Mouse (Mus musculus) layer of hippocampus, adult 2 months (tissue): ENCODE measurements at regions not wholly inside any gene's neighbourhood (a gene's known extent, or its start where the extent isn't known, plus 50 kb on each side); places are given as distances from the start of the nearest gene placed in this dataset.
A peak's percentile ranks its signal among the peaks of the same experiment; 100 is the strongest.

ENCODE experiments used
- DNase-seq, 2 experiments: peaks; one replicate each; pipeline ENCODE4 v3.0.0; 2022; ENCODE audit warnings: low spot score in 2 of 2
- H3K27ac ChIP-seq: fragments of 200-600 bp; 2 replicates; pipeline ENCODE4 v1.8.1; 2022
- H3K4me3 ChIP-seq: fragments of 200-600 bp; 2 replicates; pipeline ENCODE4 v1.8.1; 2022; ENCODE audit warnings: mild to moderate bottlenecking
- CTCF ChIP-seq: fragments of 200-600 bp; conservative IDR thresholded peaks from 2 replicates; pipeline ENCODE4 v1.8.1; 2022; ENCODE audit warnings: antibody characterized with exemption, mild to moderate bottlenecking, moderate library complexity

DNA sequence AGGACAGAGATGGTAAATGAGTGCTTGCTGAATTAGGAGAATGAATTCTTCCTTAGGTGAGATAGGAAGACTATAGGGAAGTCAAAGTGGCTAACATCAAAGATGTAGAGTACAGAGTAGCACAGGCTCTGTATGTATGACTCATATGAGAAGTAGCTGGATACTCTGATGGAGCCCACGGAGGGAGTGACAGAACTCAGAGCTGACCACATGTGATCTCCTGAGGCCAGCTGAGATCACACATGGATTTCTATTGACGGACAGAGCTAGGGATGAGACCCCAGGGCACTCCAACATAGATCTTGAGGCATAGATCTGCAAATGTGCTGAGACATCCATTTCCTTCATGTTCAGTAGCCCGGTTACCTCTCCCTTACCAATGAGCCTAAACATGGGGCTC, 66.0 kb downstream of the Cops8 start:
- Histone ChIP-seq H3K4me3 (no peak overlapping the region), H3K27ac (no peak overlapping the region)
- DNase-seq, result no peak
- TF ChIP-seq CTCF, result no peak

DNA sequence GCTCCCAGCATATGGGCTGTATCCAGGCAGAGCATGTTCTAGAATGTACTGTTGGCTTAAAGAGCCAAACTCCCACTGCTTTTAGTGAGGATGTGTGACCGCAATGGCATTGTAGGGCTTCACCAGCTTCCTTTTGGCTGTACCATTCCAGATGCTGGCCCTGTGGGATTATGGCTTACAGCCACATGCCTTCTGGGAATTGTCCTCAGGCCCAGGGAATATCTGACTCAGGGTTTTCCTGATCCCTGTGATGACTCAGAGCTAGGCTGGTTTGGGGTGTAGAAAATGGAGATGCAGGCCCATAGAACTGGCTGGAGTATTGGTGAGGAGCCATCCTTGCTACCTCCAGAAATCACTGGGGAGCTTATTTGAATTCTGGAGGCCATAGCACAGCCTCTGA, 66.5 kb downstream of the Cops8 start:
- no peak overlapping the region; the same call in 1 of the 2 replicates for H3K27ac ChIP-seq
- no peak for TF ChIP-seq CTCF

GRCm38 (mm10) chr1:90670346-90670745, 67.6 kb downstream of the Cops8 start:
- TF ChIP-seq CTCF, result no peak
- no peak overlapping the region for H3K27ac ChIP-seq
- no peak for DNase-seq
- H3K4me3 ChIP-seq, result no peak overlapping the region

More for the DNA sequence above, 66.5 kb downstream of the Cops8 start:
- DNase-seq, result no peak
- no peak overlapping the region for H3K4me3 ChIP-seq

DNA sequence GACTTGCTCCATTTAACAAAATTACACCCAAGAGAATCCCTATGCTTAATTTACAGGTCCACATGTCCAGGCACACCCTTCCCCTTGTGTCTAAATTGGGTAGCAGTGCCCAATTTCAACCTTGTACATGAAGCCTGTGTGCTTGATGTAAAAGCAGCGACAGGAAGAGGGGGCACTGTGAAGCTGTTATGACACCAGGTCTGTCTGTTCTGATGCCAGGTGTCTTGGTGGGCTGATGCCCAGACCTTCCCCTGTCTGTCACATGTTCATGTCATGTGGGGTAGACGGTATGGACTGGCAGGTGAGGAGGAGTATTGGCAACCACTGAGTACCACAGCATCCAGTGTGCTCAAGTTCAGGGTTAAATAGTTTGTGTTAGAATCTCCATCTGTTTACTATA, 71.0 kb downstream of the Cops8 start:
- no peak for TF ChIP-seq CTCF
- no peak for DNase-seq
- no peak overlapping the region for H3K27ac ChIP-seq
- no peak overlapping the region for H3K4me3 ChIP-seq

DNA sequence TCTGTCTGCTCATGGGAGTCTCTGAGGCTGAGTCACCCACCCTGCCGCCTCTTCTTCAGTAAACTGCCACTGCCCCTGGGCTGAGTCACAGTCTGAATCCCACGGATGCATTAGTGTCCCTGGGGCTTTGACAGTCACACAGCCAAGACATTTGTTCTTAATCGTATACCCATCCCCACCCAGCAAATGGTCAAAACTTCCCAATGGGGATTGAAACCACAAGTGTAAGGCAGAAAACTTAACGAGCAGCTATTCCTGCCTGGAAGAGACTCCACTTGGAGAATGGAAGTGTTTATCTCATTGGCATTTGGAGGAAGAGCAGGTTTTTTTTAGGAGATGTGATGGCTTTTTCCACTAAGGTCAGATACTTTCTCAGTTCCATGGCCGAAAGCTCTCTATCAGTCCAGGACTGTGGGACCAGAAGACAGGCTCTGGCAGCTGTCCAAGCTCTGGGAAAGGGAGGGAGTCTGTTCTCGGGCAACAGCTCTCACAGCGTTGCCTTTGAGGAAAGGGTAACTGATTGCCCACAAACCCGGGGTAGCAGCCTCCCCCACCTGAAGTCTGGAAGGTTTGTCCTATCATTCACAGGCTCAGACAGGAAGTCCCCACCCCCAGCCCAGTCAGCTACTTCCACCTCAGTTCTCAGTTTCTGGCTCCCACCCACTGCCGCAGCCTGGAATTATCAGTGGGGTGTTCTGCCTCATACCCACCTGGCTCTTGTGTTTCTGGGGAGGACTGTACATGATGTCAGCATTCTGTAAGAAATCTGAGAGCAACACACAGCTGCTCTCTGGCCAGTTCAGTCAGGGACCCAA, 73.6 kb downstream of the Cops8 start:
- peak in 1 of 2 experiments; percentile 9 for DNase-seq
- H3K27ac ChIP-seq, result no peak overlapping the region
- H3K4me3 ChIP-seq, result no peak overlapping the region
- TF ChIP-seq CTCF, result no peak

GRCm38 (mm10) chr1:90677188-90677587, 74.4 kb downstream of the Cops8 start:
- 0 out of 2 replicates have a peak, but pooled peaks have one; percentile 15 for TF ChIP-seq CTCF

GRCm38 (mm10) chr1:90677651-90678201, 74.9 kb downstream of the Cops8 start:
- no peak for TF ChIP-seq CTCF
- no peak overlapping the region for H3K27ac ChIP-seq
- no peak for DNase-seq
- H3K4me3 ChIP-seq, result no peak overlapping the region

More at GRCm38 (mm10) chr1:90677188-90677587, 74.4 kb downstream of the Cops8 start:
- Histone ChIP-seq H3K4me3 (no peak overlapping the region), H3K27ac (no peak overlapping the region)
- DNase-seq, result no peak

- H3K27ac ChIP-seq, result no peak overlapping the region
- TF ChIP-seq CTCF, result no peak
- no peak for DNase-seq
- H3K4me3 ChIP-seq, result no peak overlapping the region
These were observed 75.6 kb downstream of the Cops8 start for GRCm38 (mm10) chr1:90678416-90678815.

GRCm38 (mm10) chr1:90688086-90688485, 85.3 kb downstream of the Cops8 start:
- Histone ChIP-seq H3K27ac (no peak overlapping the region), H3K4me3 (no peak overlapping the region)
- no peak for DNase-seq
- no peak for TF ChIP-seq CTCF

- H3K27ac ChIP-seq, result peak overlapping the region; percentile 83
- no peak overlapping the region for H3K4me3 ChIP-seq
- peak; percentile 21 to 41 for DNase-seq
- no peak for TF ChIP-seq CTCF
These were observed 87.9 kb downstream of the Cops8 start for GRCm38 (mm10) chr1:90690591-90691116.

DNA sequence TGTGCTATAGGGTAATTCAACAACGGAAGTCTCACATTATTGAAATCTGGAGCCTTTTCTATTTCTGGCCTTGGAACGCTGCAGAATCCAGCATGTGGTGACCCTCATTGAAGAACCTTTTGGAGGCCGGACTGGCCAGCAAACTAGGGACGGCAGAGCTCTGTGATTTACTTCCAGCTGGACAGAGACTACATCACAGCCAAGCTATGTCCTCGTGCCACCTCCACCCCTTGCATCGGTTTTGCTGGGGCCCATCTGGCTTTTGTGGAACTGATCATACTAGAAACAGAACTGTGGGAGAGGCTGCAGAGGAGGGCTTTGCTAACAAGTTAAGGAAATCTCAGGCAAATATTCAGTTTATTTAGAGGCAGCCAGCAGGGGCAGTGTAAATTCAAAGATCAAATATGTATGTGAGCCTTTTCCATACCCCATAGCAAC, 88.4 kb downstream of the Cops8 start:
- Histone ChIP-seq H3K27ac (peak overlapping the region; percentile 83), H3K4me3 (no peak overlapping the region)
- DNase-seq, result peak; percentile 50 to 56
- TF ChIP-seq CTCF, result peak; percentile 62

DNA sequence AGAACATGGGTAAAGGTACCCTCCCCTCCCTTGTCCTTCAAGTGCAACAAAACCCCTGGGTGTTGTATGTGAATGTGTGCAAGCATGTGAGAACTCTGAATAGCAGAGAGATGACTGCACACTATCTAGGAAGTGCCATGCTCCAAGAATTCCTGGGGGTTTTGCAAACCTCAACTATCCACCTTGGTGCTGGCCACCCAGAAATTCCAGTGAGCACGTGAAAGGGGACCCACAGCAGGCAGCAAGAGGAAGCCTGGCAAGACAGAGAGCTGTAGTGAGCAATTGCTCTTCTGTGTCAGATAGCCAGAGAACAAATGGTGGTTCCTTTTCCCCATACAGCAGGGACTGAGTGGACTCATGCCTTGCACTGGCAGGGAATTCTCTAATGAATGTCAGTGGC, 90.1 kb downstream of the Cops8 start:
- no peak overlapping the region; the same call in 1 of the 2 replicates for H3K27ac ChIP-seq
- DNase-seq, result no peak
- no peak overlapping the region for H3K4me3 ChIP-seq
- no peak for TF ChIP-seq CTCF

DNA sequence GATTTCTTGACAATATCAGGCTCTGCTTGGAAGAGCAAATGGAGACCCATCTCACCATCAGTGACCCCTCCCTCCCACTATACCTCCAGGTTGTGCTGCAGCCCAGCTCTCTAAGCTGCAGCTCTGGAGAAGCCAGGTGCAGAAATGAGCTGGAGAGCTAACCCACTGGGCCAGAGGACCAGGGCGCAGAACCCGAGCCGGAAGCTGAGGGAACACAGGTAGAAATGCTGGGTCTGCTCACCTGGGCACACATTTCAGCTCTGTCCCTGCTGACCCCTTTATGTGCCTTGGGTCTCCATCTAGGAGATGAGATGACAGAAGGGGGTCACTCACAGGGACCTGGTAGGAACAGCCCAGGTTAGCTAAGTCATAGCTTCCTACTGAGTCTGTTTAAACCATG, 92.0 kb downstream of the Cops8 start:
- DNase-seq, result no peak
- H3K4me3 ChIP-seq, result no peak overlapping the region
- TF ChIP-seq CTCF, result no peak
- no peak overlapping the region for H3K27ac ChIP-seq
